Mouse (Mus musculus) limb, embryonic 13.5 days (tissue): ENCODE measurements at regions not wholly inside any gene's neighbourhood (a gene's known extent, or its start where the extent isn't known, plus 50 kb on each side); places are given as distances from the start of the nearest gene placed in this dataset.

Experiments used
- ATAC-seq: fragments of 200-750 bp; cut with Nextera tagmentation; 2 replicates; pipeline ENCODE4 v1.8.0; 2017; ENCODE audit warnings: low read depth, moderate number of reproducible peaks, moderate TSS enrichment; ENCODE audit not compliant: low FRiP score
- H3K27ac ChIP-seq: fragments of 300-500 bp; sonication (generic); 2 replicates; pipeline ENCODE4 v1.5.1; 2015; ENCODE audit warnings: inconsistent platforms, mild to moderate bottlenecking, moderate library complexity
- H3K27me3 ChIP-seq: fragments of 300-500 bp; sonication (generic); 2 replicates; pipeline ENCODE4 v1.6.1; 2015; ENCODE audit warnings: mild to moderate bottlenecking, inconsistent platforms
- H3K36me3 ChIP-seq: fragments of 300-500 bp; sonication (generic); 2 replicates; pipeline ENCODE4 v1.6.1; 2015; ENCODE audit warnings: inconsistent platforms, mild to moderate bottlenecking, moderate library complexity
- H3K4me1 ChIP-seq: fragments of 300-500 bp; sonication (generic); 2 replicates; pipeline ENCODE4 v1.6.1; 2015; ENCODE audit warnings: inconsistent platforms
- H3K4me2 ChIP-seq: fragments of 300-500 bp; sonication (generic); replicated peaks from 2 replicates; pipeline ENCODE4 v1.6.1; 2015; ENCODE audit warnings: inconsistent platforms, mild to moderate bottlenecking, moderate library complexity
- H3K4me3 ChIP-seq: fragments of 300-500 bp; sonication (generic); 2 replicates; pipeline ENCODE4 v1.5.1; 2015; ENCODE audit warnings: moderate library complexity, mild to moderate bottlenecking, inconsistent platforms
- H3K9ac ChIP-seq: fragments of 300-500 bp; sonication (generic); 2 replicates; pipeline ENCODE4 v1.6.1; 2015; ENCODE audit warnings: mild to moderate bottlenecking, inconsistent platforms
- H3K9me3 ChIP-seq: fragments of 300-500 bp; sonication (generic); 2 replicates; pipeline ENCODE4 v1.6.1; 2016; ENCODE audit warnings: inconsistent platforms
- WGBS: fragments of 180-500 bp; shearing (Covaris S2); methylation state at CpG from one replicate; pipeline ENCODE4 v1.1.7; 2015; 5-methylcytosine and 5-hydroxymethylcytosine counted together

- WGBS, result 79% methylated on average over 3 of the region's 3 CpGs
- H3K36me3 ChIP-seq, result no peaks in the 10 kb centered on the region
- no peak overlapping the region for H3K4me3 ChIP-seq
- H3K9me3 ChIP-seq, result no peaks in the 10 kb centered on the region
- no peaks in the 10 kb centered on the region for H3K4me1 ChIP-seq
- H3K27me3 ChIP-seq, result no peaks in the 10 kb centered on the region
- H3K27ac ChIP-seq, result no peak overlapping the region
- no peak for ATAC-seq
- no peak overlapping the region for H3K4me2 ChIP-seq
- no peak overlapping the region for H3K9ac ChIP-seq
These were observed 56.2 kb upstream of the Fmr1 start for GRCm38 (mm10) chrX:68622141-68622540.
